Mouse (Mus musculus): Measurements from ENCODE around the gene Pcsk4.

The Pcsk4 gene

DNA sequence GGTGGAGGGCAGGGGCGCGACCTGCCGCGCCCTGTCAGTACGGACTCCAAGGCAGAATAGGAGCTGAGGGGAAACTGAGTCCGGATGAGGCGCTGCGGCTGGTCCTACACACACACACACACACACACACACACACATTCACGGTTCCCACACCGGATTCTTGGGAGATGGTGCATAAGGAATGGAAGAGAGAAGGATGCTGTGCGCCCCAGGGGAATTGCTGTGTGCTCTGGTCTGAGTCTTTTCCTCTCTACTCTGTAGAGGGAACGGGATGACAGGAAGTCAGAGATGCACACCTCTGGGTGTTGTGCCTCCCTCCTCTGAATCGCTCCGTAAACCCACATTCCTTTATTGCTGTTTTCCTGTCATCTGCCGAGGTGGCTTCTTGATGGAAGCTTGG lies 30.0 kb downstream of the Pcsk4 start:
- no peak for TF ChIP-seq GATA4 (IDR thresholded peaks at IDR 0.05; ENCODE audit: insufficient replicate concordance, low read length)

DNA sequence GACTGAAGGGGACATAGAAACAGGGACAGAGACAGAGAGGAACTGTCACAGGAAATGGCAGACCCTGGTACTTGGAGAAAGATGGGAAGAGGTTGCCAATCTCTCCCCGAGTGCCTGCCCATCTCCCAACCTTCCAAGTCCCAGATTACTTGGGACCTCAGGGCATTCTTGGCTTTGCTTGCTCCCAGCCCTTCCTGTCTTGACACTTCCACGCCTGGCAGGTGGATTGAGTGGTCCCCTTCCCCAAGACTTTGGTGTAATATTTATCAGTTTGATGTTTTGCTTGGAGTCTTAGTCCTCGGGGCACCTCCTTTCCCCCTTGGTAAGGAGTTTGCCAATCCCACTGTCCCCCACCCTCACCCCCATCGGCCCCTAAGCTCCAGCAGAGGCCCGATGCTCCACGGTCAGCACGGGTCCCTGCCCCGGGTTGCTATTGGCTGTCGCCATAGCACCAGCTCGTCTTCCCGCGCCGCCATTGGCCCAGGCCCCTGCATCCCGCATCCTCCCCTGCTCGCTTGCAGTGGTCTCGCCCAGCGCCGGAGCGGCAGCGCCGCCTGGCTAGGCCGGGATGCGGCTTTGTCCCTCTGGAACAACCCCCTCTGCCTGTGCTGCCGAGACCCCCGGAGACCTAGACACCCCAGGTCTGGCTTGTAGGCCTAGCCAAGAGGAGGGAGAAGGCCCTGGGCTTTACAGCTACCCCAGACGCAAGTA lies 30.6 kb downstream of the Pcsk4 start:
- TF ChIP-seq GATA4 (IDR thresholded peaks at IDR 0.05; ENCODE audit: insufficient replicate concordance, low read length) = no peak

DNA sequence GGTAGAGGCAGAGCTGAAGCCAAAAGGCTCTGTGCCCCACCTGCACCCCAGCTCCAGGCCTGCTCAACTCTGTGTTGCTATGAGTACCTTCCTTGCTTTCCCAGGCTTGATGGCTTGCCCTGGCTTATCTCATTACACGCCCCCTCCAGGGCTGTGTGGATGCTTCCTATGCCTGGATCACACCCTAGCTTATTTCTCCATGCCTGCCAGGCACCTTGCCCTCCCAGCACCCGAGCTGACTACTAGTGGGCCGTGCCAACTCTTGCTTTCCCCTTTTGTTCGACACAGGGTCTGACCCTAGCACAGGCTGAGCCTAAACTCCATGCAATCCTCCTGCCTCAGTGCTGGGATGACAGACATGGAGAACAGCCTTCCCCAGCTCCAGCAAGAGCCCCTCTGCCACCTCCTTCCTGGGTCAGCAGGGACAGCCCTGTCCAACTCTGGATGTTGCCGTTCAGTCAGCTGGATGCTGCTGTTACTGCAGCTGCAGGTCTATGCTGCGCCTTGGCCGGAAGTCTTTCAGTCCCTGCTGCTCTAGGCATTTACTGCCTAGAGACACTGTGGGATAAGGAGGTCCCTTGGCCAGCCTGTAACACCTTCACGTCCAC lies 31.7 kb downstream of the Pcsk4 start:
- TF ChIP-seq GATA4 (IDR thresholded peaks at IDR 0.05; ENCODE audit: insufficient replicate concordance, low read length) = no peak

DNA sequence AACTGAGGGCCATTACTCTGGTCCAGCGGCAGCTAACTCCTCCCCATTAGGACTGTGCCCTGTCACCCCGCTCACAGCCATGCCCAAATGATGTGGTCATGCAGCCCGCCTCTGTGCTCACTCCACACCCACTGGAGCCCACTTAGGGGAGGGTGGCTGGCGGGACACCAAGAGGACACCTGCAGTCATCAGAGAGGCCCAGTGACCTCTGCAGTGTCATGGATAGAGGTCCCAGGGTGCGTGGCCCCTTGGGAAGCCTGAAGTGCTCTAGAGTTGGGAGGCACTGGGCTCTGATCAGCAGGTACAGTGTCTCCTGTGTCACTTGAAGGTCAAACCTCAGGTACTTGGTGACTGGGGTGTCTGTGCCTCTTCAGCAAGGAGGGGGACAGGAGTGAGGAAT lies 32.5 kb downstream of the Pcsk4 start:
- no peak for TF ChIP-seq GATA4 (IDR thresholded peaks at IDR 0.05; ENCODE audit: insufficient replicate concordance, low read length)

DNA sequence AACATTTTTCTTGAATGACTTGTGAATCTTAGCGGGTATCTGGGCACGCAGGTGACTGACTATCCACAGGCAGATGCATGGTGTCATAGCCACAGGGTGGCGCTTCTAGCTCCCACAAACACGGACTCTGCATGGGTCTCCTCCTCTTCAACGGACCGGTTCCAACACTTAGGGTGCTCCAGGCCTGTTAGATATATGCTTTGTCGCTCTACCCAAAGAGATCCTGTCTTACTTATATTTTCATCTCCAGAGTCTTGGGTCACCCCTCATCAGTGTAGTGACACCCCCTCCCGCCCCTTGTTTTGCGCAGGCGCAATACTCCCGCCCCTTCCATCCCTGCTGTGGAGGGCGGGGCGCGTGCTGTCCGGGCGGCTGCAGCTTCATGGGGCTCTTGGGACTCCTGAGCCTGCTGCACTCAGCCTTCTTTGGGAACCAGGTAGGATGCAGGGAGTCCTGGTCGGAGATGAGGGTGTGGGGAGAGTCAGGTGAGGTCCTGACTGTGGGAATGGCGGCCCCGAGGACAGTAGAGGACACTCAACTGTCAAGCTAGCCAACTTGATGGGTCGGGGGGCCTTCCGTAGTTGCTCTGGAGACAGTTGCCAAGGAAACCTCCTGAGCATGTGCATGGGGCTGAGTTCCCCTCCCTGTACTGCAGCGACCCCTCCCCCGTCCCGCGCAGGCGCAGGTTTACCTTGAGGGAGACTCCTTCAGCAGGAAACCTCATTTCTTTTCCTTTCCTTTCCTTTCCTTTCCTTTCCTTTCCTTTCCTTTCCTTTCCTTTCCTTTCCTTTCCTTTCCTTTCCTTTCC lies 33.5 kb downstream of the Pcsk4 start, which contains the start of gene Apc2:
Apc2 (plus strand) TSS at position 360 of the 808 bp plus-strand sequence.
- TF ChIP-seq GATA4 (IDR thresholded peaks at IDR 0.05; ENCODE audit: insufficient replicate concordance, low read length) = no peak

DNA sequence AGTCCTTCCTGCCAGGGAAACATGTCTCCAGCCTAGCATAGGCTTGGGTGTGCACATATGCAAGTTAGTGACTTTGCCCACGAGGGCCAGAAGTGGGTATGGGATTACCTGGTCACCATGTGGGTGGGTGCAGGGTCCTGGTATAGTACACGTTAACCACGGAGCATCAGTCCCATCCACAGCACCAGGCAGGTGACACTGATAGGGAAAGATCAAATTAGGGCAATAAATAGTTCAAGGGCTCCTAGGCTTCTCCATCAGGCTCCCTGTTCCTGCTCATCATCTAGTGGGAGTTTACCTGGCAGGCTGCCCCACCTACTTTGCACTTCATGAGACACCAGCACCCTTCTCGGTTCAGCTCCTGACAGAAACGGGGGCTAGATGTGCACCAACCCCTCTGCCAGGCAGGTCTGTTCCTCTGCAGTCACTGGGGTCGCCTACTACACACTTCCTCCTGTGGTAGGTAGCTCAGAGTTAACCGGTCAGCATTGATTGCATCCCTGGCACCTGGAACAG lies 34.5 kb downstream of the Pcsk4 start:
- no peak for TF ChIP-seq GATA4 (IDR thresholded peaks at IDR 0.05; ENCODE audit: insufficient replicate concordance, low read length)

DNA sequence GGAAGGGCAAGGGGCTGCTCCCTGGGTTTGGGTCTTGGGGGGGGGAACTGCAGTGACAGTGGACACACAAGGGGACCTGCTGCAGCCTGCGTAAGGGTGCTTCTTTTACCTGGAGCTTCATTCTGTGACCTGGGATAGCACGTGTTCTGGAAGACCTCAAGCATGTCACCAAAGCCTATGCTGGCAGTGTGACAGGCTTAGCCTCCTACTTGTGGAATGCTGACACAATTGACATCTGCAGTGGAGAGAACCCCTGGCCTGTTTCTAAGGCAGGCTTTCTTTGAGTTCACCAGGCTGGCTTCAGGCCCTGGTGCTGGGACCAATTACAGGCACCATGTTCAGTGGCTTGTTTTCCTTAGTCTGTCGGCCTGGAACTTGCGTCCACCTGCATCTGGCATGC lies 35.0 kb downstream of the Pcsk4 start:
- no peak for TF ChIP-seq GATA4 (IDR thresholded peaks at IDR 0.05; ENCODE audit: insufficient replicate concordance, low read length)

DNA sequence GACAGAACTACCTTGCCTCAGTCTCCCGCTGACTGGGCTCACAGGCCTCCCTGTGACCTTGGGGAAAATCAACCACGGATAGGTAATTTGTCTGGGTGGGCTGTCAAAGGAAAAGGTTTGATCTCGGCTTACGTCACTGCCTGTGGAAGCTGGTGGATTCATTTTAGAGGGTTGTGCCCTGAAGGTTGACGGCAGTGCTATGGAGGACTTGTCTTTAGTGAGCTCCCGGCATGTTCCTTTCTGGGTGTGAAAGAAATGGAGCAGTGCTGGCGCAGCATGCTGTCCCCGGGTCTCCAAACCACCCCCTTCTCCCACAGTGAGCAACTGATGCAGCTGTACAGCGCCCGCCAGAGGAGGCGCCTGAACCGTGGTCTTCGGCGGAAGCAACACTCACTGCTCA lies 36.0 kb downstream of the Pcsk4 start:
- TF ChIP-seq GATA4 (IDR thresholded peaks at IDR 0.05; ENCODE audit: insufficient replicate concordance, low read length) = no peak

DNA sequence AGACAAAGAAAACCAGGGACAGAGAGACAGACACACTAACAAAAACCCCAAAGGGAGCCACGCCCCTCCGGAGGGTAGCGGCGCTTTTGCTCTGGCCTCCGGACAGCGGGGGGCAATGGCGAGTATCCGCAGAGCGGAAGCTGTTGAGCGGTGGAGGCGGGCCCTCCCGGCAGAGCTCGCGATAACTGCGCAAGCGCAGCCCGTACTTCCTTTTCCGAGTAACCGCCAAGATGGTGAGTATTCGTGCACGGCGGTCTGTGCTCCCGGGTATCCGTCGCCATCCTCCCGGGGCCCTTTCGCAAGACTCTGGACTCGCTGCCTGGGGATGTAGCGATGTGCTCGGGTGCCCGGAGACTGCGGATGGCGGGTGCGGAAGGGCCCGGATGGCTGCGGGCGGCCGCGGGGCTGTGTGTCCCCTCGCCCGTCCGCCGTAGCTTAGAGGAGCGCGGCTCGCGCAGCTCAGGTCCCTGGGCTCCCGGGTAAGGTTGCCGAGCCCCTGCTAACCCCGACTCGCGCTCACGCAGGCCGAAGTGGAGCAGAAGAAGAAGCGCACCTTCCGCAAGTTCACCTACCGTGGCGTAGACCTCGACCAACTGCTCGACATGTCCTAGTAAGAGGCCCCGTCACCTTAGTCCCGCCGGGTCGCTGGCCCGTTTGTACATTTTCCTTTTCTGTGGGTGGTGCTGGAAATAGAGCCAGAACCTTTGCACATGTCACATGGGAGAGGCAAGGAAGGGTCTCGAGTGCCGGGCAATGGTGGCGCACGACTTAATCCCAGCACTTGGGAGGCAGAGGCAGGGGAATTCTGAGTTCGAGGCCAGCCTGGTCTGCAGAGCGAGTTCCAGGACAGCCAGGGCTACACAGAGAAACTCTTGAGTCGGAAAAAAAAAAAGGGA lies 36.8 kb downstream of the Pcsk4 start, which contains the start of gene Rps15:
Rps15 (plus strand) TSS at position 203 of the 896 bp plus-strand sequence.
- peak; percentile 42; the same call in 1 of the 2 replicates for TF ChIP-seq GATA4 (IDR thresholded peaks at IDR 0.05; ENCODE audit: insufficient replicate concordance, low read length)

DNA sequence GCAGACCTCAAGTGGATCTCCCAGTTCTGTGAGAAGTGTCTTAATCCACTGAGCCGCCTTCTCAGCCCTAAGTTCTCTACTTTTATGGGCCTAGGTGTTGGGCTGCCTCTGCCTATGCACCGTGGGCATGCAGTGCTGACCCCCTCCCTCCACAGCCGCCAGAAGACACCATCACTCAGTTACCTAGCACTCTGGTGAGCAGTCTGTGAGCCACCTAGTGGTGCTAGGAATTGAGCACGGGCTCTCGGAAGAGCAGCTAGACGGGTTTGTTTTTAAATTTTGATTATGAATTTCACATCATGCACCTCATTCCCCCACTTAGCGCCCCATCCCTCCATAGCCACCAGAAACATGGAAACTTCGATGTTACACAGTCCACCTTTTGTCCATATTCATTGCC lies 40.6 kb downstream of the Pcsk4 start:
- TF ChIP-seq GATA4 (IDR thresholded peaks at IDR 0.05; ENCODE audit: insufficient replicate concordance, low read length) = no peak

DNA sequence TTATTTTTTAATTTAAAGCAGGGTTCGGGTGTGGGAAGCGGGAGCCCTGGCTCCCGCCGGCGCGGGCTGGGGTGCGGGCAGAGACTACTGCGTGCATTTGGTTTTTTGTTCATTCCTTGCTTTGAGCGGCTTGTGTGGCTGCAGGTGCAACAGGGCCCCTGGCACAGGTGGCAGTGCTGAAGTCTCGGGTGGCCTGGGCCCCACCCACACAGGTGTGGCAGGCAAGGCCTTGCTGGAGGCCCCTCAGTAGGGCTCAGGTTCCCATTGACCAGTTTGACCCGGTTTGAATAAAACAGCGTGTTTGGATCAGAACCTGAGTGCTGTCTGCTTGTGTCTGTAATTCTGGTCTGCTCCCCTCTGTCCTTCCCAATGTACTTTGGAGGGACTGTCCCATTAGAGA lies 41.2 kb downstream of the Pcsk4 start:
- no peak for TF ChIP-seq GATA4 (IDR thresholded peaks at IDR 0.05; ENCODE audit: insufficient replicate concordance, low read length)

DNA sequence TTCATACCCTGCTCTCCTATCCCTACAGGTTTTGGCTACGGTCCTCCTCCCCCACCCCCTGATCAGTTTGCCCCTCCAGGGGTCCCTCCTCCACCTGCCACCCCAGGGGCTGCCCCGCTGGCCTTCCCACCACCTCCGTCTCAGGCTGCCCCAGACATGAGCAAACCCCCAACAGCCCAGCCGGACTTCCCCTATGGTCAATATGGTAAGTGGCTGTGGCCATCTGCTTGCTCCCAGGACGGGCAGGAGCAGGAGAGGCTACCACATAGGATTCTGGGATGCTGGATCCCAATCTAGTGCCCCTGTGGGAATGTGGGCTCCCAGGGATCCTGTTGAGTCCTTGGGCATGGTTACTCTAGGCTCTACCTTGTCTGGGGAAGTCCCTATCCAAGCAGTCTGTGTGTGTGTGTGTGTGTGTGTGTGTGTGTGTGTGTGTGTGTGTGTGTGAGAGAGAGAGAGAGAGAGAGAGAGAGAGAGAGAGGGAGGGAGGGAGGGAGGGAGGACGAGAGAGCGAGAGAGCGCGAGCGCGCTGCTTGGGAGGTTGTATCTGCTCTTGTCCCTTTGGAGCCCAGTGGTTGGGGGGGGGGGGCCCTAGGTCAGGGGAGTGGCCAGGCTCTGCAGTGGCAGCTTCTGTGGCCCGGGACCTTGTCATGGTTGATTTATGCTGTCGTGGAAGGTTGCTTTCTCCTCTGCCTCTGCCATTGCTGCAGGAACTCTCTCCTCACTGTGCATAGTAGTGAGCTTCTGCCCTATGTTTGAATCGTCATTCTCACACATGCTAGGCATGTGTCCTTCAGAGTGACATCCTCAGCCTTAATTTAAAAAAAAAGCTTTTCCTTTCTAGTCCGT lies 43.9 kb downstream of the Pcsk4 start:
- no peak for TF ChIP-seq GATA4 (IDR thresholded peaks at IDR 0.05; ENCODE audit: insufficient replicate concordance, low read length)

DNA sequence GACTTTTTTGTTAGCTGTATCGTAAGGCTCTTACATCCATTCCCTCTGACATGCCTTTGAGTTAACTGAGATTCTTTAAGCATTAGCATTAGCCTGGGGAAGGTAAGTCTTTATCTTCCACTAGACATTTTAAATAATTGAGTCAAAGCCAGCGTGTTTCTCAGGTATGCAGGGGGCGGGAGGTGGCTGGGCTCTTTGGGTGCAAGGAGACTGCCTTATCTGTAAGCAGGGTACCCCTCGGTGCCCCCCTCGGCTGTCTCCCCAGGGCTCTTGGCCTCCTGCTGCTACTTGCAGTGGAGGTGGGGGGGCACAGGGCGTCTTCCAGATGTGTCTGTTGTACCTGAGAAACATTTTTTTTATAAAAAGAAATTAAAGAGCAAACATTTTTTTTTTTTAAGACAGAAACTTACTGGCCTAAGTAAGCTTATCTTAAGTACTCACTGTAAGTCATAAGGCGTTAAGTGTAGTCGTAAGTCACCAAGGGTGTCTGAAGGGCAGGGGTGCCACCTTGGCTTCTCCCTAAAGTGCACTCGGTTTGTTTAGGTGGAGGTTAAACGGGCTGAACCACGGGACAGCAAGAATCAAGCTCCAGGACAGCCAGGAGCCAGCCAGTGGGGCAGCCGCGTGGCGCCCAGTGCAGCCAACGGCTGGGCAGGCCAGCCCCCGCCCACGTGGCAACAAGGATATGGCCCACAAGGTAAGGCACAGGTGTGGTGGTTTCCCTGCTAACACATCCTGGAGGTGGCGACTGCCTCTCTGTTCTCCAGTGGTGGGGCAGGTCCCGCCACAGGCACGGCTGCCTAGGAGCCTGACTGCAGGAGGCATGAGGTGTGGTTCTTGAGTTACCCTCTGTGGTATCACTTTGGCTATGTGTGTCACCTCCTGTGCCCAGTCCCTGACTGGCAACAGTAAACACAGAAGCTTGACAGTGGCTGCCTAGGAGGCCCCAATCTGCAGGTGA lies 46.5 kb downstream of the Pcsk4 start:
- no peak for TF ChIP-seq GATA4 (IDR thresholded peaks at IDR 0.05; ENCODE audit: insufficient replicate concordance, low read length)

All from liver, adult (tissue).